Mouse (Mus musculus): ENCODE results near the gene Pex11b. TPM values are rescaled to one million over a fixed set of nuclear protein-coding genes. Genes with fewer than 3 reads are reported as not detected.

Pex11b gene
- 60.0 and 60.8 TPM in 2 replicates for polyA plus RNA-seq (2012; rRNA removed)

DNA sequence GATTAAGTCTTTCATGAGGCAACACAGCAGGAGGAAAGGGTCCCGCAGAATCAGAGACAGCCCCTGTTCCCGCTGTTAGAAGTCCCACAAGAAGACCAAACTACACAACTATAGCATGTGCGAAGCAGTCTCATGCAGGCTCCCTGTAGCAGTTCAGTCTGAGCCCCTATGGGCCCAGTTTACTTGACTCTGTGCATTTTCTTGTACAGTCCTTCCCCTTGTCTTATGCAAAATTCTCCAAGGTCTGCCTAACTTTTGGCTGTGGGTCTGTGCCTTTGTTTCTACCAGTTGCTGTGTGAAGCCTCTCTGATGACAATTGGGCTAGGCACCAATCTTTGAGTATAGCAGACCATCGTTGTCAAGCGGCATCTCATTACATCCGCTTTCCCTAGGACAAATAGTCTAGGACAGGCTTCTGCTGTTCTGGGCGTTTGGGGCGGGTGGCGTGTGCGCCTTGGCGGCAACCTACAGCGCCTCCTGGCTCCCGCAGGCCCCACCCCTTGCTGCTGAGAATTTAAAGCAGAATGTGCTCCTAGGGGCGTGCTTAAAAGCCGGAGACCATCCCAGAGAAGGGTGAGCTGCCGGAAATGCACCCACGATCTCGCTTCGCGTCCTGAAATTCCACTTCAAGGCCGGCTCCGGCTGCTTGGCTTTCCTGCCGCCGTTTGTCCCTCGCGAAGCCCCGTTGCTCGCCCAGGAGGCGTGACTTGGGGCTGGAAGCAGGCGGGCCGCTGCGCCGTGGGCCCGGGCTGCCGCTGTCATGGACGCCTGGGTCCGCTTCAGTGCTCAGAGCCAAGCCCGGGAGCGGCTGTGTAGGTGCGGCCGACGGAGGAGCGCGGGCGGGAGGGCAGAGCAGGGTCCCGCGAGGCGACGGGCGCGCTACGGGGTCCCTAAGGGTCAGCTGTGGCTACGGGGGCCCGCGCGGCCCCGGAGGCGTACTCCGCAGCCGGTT, at the start of gene Pex11b, which contains the start of gene Gm42957:
TSS of gene Pex11b (plus strand) at position 449 of the 952 bp plus-strand sequence.
TSS of gene Gm42957 (plus strand) at position 547 of the 952 bp plus-strand sequence.

DNA sequence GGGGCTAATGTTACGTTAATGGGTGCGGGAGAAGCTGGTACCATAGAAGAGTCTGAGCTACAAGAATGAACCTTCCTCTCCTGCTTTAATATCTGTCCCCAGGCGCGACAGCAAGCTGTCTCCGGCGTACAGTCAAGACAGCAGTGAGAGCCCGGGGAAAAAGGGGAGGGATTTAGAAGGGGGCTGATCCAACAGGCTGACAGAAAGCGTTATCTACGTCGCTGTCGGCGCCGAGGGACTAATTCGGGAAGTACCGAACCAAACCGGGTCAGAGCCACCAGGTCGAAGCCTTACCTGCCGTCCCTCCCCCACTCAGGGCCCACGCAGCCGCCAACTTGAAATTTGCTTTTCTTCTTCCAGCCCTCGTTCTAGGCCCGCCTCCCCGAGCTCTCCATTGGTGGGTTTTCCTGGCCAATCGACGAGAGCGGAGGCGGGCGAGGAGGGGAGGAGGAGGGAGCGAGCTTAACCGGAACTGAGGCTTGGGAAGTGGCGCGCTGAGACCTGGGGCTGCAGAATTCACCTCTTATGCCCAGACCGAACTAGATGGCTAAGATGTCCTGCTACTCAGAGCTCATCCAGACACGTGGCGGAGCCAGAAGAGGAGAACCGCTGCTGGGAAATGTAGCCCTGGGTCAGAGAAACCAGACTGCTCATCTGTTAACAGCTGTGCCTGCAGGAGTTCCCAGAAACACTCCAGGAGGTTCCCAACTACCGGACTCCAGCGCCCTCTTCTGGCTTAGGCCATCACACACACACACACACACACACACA, 41.2 kb upstream of the Pex11b start, which contains the start of gene Polr3gl:
TSS of gene Polr3gl (minus strand) at position 392 of the 771 bp plus-strand sequence.

DNA sequence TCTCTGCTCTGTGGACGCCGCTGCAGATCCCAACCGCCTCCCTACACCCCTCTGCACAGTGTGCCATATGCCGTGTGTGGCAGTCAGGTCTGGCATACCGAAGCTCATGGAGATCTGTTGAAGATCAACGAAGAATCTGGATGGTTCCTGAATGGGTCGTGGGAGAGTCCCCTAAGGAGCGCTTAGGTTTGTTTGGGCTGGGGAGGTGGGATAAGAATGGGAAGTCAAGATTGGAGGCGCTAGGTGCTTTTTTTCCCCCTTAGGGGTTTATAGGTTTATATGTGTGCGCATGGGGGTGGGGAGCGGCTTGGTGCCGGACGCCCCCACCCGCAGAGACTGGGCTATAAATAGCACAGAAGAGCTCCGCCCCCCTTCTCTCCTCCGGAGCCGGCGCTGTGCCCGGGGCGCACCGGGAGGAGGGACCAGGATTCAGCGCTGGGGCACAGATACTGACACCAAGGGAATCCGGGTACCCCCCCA, 38.9 kb upstream of the Pex11b start, which contains the start of gene Ankrd34a:
TSS of gene Ankrd34a (plus strand) at position 409 of the 480 bp plus-strand sequence.

DNA sequence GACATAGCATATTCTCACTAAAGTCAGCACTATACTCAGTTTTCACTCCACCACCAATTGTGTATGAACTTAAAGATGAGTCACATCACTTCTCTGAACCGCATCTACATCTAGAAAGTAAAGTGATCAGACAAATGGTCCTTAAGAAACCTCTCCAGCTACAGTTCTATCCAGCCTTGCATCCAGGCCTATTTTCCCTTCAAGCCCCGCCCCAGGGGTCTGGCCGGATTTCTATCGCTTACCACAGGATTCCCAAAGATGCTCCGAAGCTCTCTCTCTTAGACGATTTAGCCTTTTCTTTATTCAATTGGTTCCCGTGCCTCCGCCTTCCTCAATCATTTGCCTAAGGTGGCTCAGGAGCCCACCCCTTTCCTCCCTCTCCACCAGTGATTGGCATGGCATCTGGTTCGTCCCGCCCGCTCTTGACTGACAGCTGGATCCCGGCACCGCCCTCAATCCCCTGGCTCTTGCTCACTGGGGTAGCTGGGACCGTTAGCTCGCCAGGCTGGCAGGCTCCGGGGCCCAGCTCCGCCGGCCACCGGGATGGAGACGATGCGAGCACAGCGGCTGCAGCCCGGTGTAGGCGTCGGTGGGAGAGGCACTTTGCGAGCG, 34.4 kb upstream of the Pex11b start, which contains the start of gene Lix1l:
TSS of gene Lix1l (plus strand) at position 511 of the 612 bp plus-strand sequence.

DNA sequence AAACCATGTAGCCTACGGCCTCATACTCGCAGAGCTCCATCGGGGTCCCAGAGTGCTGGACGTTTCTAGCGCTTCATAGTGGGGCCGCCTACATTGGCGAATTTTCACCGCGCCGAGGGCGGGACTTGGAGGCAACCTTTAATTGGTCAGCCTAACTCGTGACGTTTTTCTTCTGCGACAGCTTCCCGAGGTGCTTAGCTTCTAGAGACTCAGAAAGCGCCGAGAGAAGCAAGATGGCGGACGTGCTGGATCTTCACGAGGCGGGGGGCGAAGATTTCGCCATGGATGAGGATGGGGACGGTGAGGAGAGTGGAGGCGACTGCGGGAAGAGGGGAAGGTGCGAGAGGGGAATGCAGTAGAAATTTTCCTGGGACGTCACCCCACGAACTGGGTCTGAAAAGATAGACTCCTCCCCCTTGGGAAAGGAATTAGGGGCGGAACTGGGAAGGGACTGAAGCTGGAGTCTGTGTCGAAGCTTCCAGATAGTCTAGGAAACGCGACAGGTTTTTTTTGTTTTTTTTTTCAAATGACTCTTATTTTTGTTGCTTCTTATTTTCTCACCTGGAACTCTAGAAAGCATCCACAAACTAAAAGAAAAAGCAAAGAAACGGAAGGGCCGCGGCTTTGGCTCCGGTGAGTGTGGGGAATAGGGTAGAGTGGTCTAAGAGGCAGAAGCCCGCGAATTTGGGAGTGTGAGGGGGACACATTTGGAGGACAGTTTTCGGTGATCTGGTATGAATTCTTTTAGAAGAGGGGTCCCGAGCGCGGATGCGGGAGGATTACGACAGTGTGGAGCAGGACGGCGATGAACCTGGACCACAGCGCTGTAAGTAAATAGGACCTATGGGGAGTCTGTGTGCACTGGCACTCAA, 5.2 kb upstream of the Pex11b start, which contains the start of gene Rbm8a:
TSS of gene Rbm8a (plus strand) at position 205 of the 872 bp plus-strand sequence.

DNA sequence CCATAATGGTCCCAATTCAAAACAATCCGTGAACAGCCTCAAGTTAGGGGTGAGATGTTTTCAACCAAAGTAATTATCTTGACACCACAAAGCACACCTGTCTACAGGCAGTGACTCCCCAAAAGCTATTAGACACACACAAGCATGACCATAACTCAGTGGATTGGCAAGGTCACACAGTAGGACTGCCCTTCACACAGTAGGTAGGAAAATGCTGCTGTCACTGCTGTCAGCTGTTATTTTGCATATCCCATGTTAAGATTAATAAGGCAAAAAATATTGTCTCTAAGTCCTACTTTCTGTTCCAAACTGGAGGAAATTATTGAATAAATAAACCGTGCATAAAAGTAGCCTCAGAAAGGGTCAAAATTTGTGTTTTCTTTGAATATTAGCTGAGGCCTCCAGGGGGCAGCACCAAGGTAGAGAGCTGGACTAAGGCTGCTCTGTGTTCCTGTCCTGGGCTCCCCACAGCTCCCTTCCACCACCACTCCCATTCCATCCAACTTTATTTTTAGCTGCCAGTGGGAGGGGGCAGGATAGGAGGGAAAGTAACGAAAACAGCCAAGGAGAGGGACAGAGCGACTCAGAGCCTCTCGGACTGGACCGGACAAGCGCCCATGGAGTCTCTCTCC, 10.0 kb downstream of the Pex11b start, which contains the start of gene Itga10:
TSS of gene Itga10 (plus strand) at position 567 of the 632 bp plus-strand sequence.

DNA sequence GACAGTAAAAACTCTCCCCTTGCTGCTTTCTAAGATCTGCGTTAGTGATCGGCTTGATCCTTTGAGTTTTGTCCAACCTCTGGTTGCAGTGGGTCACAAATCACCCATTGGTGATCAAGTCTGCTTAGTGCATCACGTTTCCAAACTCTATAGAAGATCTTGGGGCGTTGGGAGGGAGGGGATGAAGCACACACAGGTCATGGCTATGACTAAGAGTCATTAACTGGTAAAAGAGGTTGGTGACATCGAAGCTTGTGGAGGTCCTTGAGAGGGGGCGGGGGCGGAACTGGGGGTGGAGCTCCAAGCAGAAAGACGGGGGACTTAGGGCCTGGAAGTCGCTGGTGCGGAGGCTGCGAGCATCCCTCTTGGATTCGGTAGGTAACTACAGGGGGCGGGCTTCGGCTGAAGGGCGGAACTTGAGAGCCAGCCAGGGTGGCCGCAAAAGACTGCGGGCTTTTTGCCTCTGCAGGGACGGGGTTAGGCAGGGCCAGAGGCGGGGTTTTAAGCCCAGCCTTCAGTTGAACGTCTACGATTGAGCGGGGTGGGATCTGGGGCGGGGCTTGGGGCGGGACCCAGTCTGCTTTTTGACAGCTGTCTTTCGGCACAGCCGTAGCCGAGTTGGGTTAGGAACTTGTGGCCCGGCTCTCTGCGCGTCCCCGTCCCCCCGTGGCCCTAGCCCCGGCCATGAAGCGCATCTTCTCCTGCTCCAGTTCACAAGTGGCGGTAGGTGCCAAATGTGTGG, 34.7 kb downstream of the Pex11b start, which contains the start of gene Ankrd35:
TSS of gene Ankrd35 (plus strand) at position 405 of the 742 bp plus-strand sequence.

Other genes with a start within 250 kb of the Pex11b start
- 0.07 TPM in 1 of 2 replicates, not detected in the other for gene BC107364, start 183.1 kb upstream of the Pex11b start, polyA plus RNA-seq (2012; rRNA removed)
- gene Hfe2, start 110.2 kb upstream of the Pex11b start, polyA plus RNA-seq (2012; rRNA removed) = 0.85 and 3.3 TPM in 2 replicates
- gene Txnip, start 77.4 kb upstream of the Pex11b start, polyA plus RNA-seq (2012; rRNA removed) = 99.8 and 117 TPM in 2 replicates
- not detected in 2 replicates for gene Gm16253, start 58.4 kb upstream of the Pex11b start, polyA plus RNA-seq (2012; rRNA removed)
- gene Polr3gl, start 41.2 kb upstream of the Pex11b start, polyA plus RNA-seq (2012; rRNA removed) = 39.1 and 39.6 TPM in 2 replicates
- gene Ankrd34a, start 38.7 kb upstream of the Pex11b start, polyA plus RNA-seq (2012; rRNA removed) = 16.7 and 17.9 TPM in 2 replicates
- gene Lix1l, start 34.2 kb upstream of the Pex11b start, polyA plus RNA-seq (2012; rRNA removed) = 76.4 and 83.1 TPM in 2 replicates
- gene Rbm8a, start 5.4 kb upstream of the Pex11b start, polyA plus RNA-seq (2012; rRNA removed) = 46.9 and 50.6 TPM in 2 replicates
- 0.25 and 0.31 TPM in 2 replicates for gene Gm42957, start 98 bp downstream of the Pex11b start, polyA plus RNA-seq (2012; rRNA removed)
- gene Itga10, start 10.2 kb downstream of the Pex11b start, polyA plus RNA-seq (2012; rRNA removed) = 4.6 and 6.8 TPM in 2 replicates
- gene Ankrd35, start 34.8 kb downstream of the Pex11b start, polyA plus RNA-seq (2012; rRNA removed) = 6.0 and 6.9 TPM in 2 replicates
- 28.0 and 28.3 TPM in 2 replicates for gene Pias3, start 61.0 kb downstream of the Pex11b start, polyA plus RNA-seq (2012; rRNA removed)
- gene Nudt17, start 73.2 kb downstream of the Pex11b start, polyA plus RNA-seq (2012; rRNA removed) = 8.0 and 9.7 TPM in 2 replicates
- gene Polr3c, start 92.3 kb downstream of the Pex11b start, polyA plus RNA-seq (2012; rRNA removed) = 36.6 and 37.6 TPM in 2 replicates
- gene Rnf115, start 92.3 kb downstream of the Pex11b start, polyA plus RNA-seq (2012; rRNA removed) = 43.3 and 47.7 TPM in 2 replicates
- 0.08 and 0.16 TPM in 2 replicates for gene Pdzk1, start 193.9 kb downstream of the Pex11b start, polyA plus RNA-seq (2012; rRNA removed)
- not detected in 2 replicates for gene Cd160, start 194.0 kb downstream of the Pex11b start, polyA plus RNA-seq (2012; rRNA removed)